Mouse (Mus musculus): ENCODE results near the gene Pum1. TPM values are rescaled to one million over a fixed set of nuclear protein-coding genes. Genes with fewer than 3 reads are reported as not detected.

Pum1 gene
- polyA plus RNA-seq, 1 experiment from 2014 or later = 103 TPM

DNA sequence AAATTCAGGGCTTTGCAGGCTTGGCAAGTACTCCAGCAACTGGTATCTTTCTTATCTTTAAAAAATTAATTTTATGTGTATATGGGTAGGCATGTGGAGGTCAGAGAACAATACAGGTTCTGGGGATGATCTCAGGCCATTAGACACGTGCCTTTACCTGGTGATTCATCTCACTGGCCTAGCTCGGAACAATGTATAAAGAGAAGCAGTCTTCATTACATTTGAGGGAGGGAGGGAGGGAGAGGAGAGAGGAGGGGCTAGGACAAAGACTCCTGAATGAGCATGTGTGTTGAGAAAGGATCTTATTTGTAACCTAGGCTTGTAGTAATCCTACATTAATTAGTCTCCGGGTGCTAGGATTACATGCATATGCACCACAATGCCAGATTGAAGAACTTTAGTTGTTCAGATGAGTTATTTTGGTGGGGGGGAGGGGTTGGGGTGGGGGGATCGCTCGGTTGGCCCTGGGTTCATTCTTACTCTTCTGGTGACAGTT lies 48.3 kb downstream of the Pum1 start:
- Histone ChIP-seq H3K36me3 (peaks cover 21% of the 10 kb centered on the region), H3K4me1 (replicated peaks) (peaks cover 17% of the 10 kb centered on the region), H3K27me3 (ENCODE audit: insufficient read depth, poor library complexity, severe bottlenecking) (no peaks in the 10 kb centered on the region), H3K27ac (no peak overlapping the region), H3K9me3 (no peaks in the 10 kb centered on the region), H3K4me3 (no peak overlapping the region)
- WGBS = 67% methylated on average over 5 of the region's 5 CpGs
- no peak for DNase-seq (ENCODE audit: low spot score)

DNA sequence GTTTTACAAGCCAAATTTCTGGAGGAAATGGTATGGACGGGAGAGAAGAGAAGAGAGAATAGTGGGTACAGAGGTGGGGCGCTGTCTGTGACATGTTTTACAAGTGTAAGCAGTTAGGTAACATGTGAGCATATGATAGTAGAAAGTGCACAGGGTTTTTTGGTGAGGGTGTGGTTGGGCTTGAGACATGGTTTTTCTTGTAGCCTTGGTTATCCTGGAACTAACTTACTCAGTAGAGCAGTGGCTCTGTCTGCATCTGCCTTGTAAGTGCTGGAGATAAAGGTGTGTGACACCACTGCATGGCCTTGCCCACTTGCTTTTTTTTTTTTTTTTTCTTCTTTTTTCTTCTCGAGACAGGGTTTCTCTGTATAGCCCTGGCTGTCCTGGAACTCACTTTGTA lies 49.2 kb downstream of the Pum1 start:
- no peak for DNase-seq (ENCODE audit: low spot score)
- Histone ChIP-seq H3K4me3 (no peak overlapping the region), H3K27me3 (ENCODE audit: insufficient read depth, poor library complexity, severe bottlenecking) (no peaks in the 10 kb centered on the region), H3K9me3 (no peaks in the 10 kb centered on the region), H3K36me3 (peaks cover 13% of the 10 kb centered on the region; the same call in 1 of the 2 replicates), H3K27ac (no peak overlapping the region), H3K4me1 (replicated peaks) (peaks cover 17% of the 10 kb centered on the region)
- 89% methylated on average over 3 of the region's 3 CpGs for WGBS

DNA sequence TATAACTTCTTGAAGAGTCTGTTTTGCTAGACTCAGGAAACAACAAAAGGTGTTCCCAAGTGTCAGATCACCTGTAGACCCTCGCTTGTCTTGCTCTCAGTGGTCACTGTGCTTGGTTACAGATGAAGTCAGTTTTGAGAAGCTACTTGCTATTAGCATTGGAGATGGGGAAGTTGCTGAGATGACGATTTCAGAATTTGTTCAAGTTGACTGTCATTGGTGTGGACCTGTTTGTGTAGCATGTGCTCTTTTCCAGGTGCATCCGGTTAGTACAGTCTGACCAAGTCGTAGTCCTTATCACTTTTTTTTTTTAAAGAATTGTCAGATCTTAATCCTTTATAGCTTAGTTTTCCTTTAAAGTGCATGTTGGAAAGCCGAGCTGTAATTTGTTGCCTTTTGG lies 50.3 kb downstream of the Pum1 start:
- DNase-seq (ENCODE audit: low spot score) = no peak
- no peak overlapping the region for H3K4me3 ChIP-seq
- 88% methylated on average over 5 of the region's 5 CpGs for WGBS
- peaks cover 13% of the 10 kb centered on the region for H3K36me3 ChIP-seq
- H3K27ac ChIP-seq = no peak overlapping the region
- H3K4me1 ChIP-seq (replicated peaks) = peaks cover 17% of the 10 kb centered on the region
- no peaks in the 10 kb centered on the region for H3K9me3 ChIP-seq
- H3K27me3 ChIP-seq (ENCODE audit: insufficient read depth, poor library complexity, severe bottlenecking) = no peaks in the 10 kb centered on the region

DNA sequence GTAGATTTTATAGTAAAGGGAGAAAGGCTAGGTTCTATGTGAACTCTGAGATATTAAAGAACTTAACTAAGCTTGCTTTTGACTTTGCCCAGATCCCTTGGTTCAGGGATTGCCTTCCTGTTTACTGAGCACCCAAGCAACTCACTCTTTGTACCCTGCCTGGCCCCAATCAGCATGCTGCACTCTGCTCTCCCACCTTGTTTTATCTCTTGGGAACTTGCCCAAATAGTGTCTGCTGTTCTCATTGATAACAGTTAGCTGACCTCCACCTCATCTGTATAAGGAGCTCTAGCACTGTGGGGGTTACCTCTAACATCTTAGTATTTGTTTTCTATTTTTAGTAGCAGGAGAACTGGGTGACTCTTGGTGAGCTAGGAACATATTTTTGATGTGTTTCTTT lies 52.0 kb downstream of the Pum1 start:
- DNase-seq (ENCODE audit: low spot score) = no peak
- Histone ChIP-seq H3K9me3 (no peaks in the 10 kb centered on the region), H3K27ac (no peak overlapping the region), H3K36me3 (peaks cover 25% of the 10 kb centered on the region), H3K4me1 (replicated peaks) (peaks cover 33% of the 10 kb centered on the region), H3K27me3 (ENCODE audit: insufficient read depth, poor library complexity, severe bottlenecking) (no peaks in the 10 kb centered on the region), H3K4me3 (no peak overlapping the region)

DNA sequence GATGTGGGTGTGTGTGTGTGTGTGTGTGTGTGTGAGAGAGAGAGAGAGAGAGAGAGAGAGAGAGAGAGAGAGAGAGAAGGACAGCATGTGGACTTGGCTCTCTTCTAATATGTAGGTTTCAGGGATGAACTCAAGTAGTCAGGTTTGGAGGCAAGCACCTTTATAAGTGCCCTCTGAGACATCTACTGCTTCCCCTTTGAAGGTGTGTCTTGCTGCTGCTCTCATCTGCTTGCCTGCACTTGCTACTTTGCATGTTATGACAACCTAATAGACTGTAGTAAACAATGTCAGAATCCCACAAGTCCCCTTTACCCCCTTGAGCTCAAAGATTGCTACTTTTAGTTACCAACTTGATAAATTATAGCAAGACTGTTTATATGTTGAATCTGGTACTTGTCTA lies 52.5 kb downstream of the Pum1 start:
- no peaks in the 10 kb centered on the region for H3K9me3 ChIP-seq
- no peak overlapping the region for H3K27ac ChIP-seq
- H3K4me3 ChIP-seq = no peak overlapping the region
- H3K4me1 ChIP-seq (replicated peaks) = peaks cover 38% of the 10 kb centered on the region
- no peaks in the 10 kb centered on the region for H3K27me3 ChIP-seq (ENCODE audit: insufficient read depth, poor library complexity, severe bottlenecking)
- DNase-seq (ENCODE audit: low spot score) = no peak
- peaks cover 30% of the 10 kb centered on the region for H3K36me3 ChIP-seq

DNA sequence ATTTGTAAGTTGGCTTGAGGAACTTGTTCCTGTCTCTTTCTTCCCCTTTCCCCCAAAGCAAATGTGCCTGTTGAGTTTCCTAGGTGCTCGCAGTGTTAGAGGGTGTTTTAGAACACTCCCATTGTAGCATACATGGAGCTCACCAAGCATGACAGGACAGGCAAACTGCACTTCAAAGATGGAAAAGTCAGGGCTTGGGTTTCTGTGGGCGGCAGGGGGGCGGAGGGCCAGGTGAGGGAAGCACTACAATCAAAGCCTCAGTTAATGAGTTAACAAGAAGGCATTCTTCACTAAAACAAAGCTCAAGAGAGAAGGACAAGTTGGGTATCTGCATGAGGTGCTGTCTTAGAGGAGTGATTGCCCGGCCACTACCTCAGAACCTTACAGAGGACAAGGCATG lies 56.2 kb downstream of the Pum1 start:
- H3K9me3 ChIP-seq = no peaks in the 10 kb centered on the region
- H3K36me3 ChIP-seq = peaks cover 63% of the 10 kb centered on the region
- no peak overlapping the region for H3K4me3 ChIP-seq
- 72% methylated on average over 4 of the region's 4 CpGs for WGBS
- no peak for DNase-seq (ENCODE audit: low spot score)
- peaks cover 50% of the 10 kb centered on the region for H3K4me1 ChIP-seq (replicated peaks)
- H3K27ac ChIP-seq = no peak overlapping the region
- H3K27me3 ChIP-seq (ENCODE audit: insufficient read depth, poor library complexity, severe bottlenecking) = no peaks in the 10 kb centered on the region

DNA sequence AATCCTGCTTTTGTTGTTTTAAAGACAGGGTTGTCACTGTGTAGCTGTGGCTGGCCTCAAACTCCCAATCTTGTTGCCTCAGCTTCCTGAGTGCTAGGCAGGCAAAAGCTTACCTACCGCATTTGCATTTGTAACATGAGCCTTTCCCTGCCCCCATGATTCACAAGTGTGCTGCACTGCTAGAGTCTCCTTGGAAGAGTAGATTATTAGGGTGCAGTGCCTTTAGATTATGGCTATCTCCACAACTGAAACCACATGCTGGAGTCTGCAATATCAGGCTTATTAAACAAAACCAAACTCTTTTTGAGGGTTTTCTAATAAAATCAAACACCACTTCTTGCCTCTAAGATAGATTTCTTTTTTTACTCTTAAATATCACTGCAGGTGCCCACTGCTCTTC lies 59.5 kb downstream of the Pum1 start:
- Histone ChIP-seq H3K27me3 (ENCODE audit: insufficient read depth, poor library complexity, severe bottlenecking) (no peaks in the 10 kb centered on the region), H3K36me3 (peaks cover 87% of the 10 kb centered on the region), H3K27ac (no peak overlapping the region), H3K4me3 (no peak overlapping the region), H3K4me1 (replicated peaks) (peaks cover 65% of the 10 kb centered on the region), H3K9me3 (no peaks in the 10 kb centered on the region)
- 16% methylated on average over 1 of the region's 1 CpGs for WGBS
- DNase-seq (ENCODE audit: low spot score) = no peak

DNA sequence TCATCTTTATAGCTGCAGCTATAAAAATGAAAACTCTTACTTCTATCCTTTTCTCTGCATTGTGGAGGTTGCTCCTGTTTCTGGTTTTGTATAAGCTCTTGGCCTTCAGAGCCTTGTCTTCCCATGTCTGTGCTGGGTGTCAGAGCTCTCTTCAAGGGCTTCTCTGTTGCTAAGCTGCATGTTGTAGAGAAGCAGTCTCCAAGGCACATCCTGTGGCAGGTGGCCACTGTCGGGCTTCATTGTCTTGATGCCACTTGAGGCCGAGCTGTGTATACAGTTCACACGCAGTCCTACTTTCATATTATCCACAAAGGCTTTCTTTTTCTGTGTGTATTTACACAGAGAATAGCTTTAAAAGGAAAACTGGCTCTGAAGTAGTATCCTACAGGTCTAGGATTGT lies 63.0 kb downstream of the Pum1 start:
- peak overlapping the region; percentile 40; the same call in 1 of the 2 replicates for H3K27ac ChIP-seq
- no peak overlapping the region for H3K4me3 ChIP-seq
- H3K9me3 ChIP-seq = no peaks in the 10 kb centered on the region
- H3K36me3 ChIP-seq = peaks cover 88% of the 10 kb centered on the region
- H3K4me1 ChIP-seq (replicated peaks) = peaks cover 39% of the 10 kb centered on the region
- no peaks in the 10 kb centered on the region for H3K27me3 ChIP-seq (ENCODE audit: insufficient read depth, poor library complexity, severe bottlenecking)
- WGBS = 74% methylated on average over 3 of the region's 3 CpGs
- DNase-seq (ENCODE audit: low spot score) = no peak

DNA sequence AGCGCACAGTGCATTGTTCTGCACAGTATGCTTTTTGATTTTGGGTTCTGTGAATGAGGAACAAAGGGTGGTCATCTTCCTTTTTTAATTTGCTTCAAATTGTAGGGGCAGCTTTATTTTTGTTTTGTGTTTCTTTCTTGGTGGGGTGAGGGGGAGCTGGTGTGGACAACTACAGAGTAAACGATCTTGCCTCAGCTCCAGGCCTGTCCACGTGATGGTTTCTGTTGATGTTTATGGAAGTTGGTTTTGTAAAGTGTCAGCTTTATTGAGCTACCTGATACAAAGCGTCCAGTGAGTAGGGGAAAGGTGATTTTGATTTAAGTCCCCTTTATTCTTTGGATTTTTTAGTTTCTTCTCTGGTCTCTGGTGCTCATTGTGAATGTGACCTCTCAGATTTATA lies 72.8 kb downstream of the Pum1 start:
- 82% methylated on average over 4 of the region's 4 CpGs for WGBS
- H3K27me3 ChIP-seq (ENCODE audit: insufficient read depth, poor library complexity, severe bottlenecking) = no peaks in the 10 kb centered on the region
- no peak for DNase-seq (ENCODE audit: low spot score)
- peaks cover 43% of the 10 kb centered on the region for H3K36me3 ChIP-seq
- no peak overlapping the region for H3K4me3 ChIP-seq
- no peak overlapping the region for H3K27ac ChIP-seq
- no peaks in the 10 kb centered on the region for H3K4me1 ChIP-seq (replicated peaks)
- no peaks in the 10 kb centered on the region for H3K9me3 ChIP-seq

DNA sequence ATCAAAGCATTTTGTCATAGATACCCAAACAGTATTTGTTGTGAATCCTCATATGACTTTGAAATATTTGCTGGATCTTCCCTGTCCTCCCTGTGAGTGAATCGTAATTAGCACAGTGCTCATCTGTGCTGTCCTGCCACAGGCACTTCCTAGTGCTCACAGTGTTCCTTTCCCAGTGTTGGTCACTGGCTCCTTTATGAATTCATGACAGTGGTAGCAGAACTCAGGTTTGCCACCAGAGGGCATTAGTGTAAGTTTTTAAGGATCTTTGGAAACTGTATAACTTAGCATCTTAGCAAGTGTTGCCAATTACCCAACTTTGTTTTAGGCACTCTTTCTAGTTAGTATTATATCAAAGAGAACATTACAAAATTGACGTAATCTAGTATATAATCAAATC lies 75.4 kb downstream of the Pum1 start:
- 79% methylated on average over 2 of the region's 2 CpGs for WGBS
- Histone ChIP-seq H3K36me3 (peaks cover 49% of the 10 kb centered on the region), H3K4me3 (no peak overlapping the region), H3K4me1 (replicated peaks) (no peaks in the 10 kb centered on the region), H3K27ac (no peak overlapping the region), H3K27me3 (ENCODE audit: insufficient read depth, poor library complexity, severe bottlenecking) (no peaks in the 10 kb centered on the region), H3K9me3 (no peaks in the 10 kb centered on the region)
- DNase-seq (ENCODE audit: low spot score) = peak; percentile 33

DNA sequence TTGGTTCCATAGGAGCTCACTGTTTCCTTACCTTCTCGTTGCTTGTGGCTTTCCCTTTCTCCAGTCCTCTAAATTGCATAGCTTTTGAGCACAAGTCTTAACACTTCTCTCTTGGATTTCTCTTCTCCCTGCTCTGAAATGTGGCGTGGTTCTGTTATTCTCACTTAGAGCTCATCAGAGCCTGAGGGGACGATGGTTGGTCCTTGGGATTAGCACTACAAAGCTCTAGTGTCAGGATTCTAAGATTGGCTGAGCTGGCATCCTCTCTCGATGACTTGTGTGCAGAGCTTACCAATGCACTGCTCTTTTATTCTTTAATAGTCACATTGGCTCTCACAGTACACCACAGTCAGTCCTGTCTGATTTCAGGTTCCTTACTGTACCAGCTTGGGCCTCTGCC lies 80.9 kb downstream of the Pum1 start:
- no peak for DNase-seq (ENCODE audit: low spot score)
- Histone ChIP-seq H3K9me3 (no peaks in the 10 kb centered on the region), H3K36me3 (peaks cover 97% of the 10 kb centered on the region), H3K27ac (no peak overlapping the region), H3K27me3 (ENCODE audit: insufficient read depth, poor library complexity, severe bottlenecking) (no peaks in the 10 kb centered on the region), H3K4me1 (replicated peaks) (no peaks in the 10 kb centered on the region), H3K4me3 (no peak overlapping the region)
- 90% methylated on average over 4 of the region's 4 CpGs for WGBS

DNA sequence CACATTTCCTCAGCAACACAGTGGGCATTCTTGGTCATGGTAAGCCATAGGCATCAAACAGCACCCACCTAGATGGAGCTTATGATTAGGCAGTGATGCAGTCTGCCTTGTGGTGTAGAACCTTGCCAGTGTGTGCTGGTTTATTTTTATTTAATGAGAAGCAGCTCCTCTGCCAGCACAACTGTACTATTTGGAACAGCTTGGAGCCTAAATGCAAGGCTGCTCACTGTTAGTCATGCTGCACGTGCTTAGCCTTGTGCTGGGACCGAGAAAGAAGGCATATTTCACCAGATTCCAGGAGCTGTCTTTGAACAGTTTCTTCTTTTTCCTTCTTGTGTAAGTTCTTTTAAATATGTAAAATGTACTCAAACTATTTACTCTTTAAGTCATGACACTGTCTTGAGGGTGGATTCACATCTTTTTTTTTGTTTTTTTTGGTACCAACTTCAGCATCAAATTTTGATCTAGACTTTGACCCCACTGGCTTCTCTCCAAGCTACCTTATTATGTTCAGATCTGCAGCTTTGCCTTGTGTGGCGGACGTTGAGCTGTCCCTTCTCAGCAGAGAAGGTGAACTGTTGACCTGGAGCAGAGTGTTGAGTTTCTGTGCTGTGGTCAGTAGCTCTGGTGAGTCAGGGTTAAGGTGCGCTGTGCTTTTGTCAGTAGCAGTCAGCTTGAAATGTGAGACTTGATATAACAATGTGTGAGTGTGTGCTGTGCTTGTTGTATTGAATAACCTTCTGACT lies 82.6 kb downstream of the Pum1 start:
- H3K9me3 ChIP-seq = no peaks in the 10 kb centered on the region
- DNase-seq (ENCODE audit: low spot score) = no peak
- peaks cover 100% of the 10 kb centered on the region for H3K36me3 ChIP-seq

DNA sequence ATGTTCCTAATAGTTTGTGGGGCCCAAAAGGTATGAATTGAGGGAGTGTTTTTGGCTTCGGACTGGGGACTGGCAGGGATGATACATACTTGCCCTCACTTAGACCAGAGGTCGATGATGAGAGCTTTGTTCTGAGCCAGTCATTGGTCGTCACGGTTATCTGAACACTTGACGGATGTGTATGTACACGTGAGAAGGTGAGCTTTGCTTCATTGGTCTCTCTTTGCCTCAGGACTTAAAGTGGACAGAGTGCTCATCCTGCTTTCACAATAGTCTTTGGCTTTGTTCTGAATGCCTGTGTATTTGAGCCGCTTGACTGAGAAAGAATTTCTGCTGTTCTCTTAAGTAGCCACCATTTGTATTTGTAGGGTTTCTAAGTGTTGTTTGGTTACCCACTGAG lies 86.4 kb downstream of the Pum1 start:
- whole genome bisulfite sequencing = 78% methylated on average over 7 of the region's 7 CpGs
- no peaks in the 10 kb centered on the region for H3K9me3 ChIP-seq

More for the DNA sequence above, 82.6 kb downstream of the Pum1 start:
- H3K27me3 ChIP-seq (ENCODE audit: insufficient read depth, poor library complexity, severe bottlenecking) = no peaks in the 10 kb centered on the region
- no peak overlapping the region for H3K27ac ChIP-seq
- H3K4me3 ChIP-seq = no peak overlapping the region
- H3K4me1 ChIP-seq (replicated peaks) = no peaks in the 10 kb centered on the region
- 89% methylated on average over 5 of the region's 5 CpGs for WGBS

DNA sequence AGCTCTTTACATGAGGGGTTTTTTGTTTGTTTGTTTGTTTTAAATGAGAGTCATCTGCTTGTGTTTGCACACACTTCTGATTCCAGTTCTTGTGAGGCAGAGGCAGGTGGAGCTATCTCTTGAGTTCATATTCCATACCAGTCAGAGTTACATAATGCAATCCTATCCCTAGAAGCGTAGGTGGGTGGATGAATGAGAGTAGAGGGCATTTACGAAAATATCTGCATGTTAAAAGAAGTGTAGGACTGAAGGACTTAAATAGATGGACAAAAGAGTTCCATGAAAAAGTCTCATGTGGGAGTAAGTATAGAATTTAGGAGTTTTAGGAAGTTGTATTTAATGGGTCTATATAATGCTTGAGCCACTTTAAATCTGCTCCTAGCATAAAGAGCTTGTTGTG lies 88.8 kb downstream of the Pum1 start:
- WGBS = 93% methylated on average over 2 of the region's 2 CpGs
- H3K4me3 ChIP-seq = no peak overlapping the region
- no peak overlapping the region for H3K27ac ChIP-seq
- H3K9me3 ChIP-seq = no peaks in the 10 kb centered on the region
- no peak for DNase-seq (ENCODE audit: low spot score)
- H3K36me3 ChIP-seq = peaks cover 100% of the 10 kb centered on the region
- H3K4me1 ChIP-seq (replicated peaks) = peaks cover 2% of the 10 kb centered on the region; the same call in 1 of the 2 replicates
- no peaks in the 10 kb centered on the region for H3K27me3 ChIP-seq (ENCODE audit: insufficient read depth, poor library complexity, severe bottlenecking)

More for the DNA sequence above, 86.4 kb downstream of the Pum1 start:
- Histone ChIP-seq H3K36me3 (peaks cover 100% of the 10 kb centered on the region), H3K27me3 (ENCODE audit: insufficient read depth, poor library complexity, severe bottlenecking) (no peaks in the 10 kb centered on the region), H3K4me3 (no peak overlapping the region), H3K27ac (no peak overlapping the region), H3K4me1 (replicated peaks) (no peaks in the 10 kb centered on the region)
- no peak for DNase-seq (ENCODE audit: low spot score)

Data from hindbrain, embryonic 10.5 days (tissue).